Mouse (Mus musculus): ENCODE results near the gene Orc6. TPM values are rescaled to one million over a fixed set of nuclear protein-coding genes. Genes with fewer than 3 reads are reported as not detected.
A peak's percentile ranks its signal among the peaks of the same experiment; 100 is the strongest.

Gene Orc6
- polyA plus RNA-seq (2015; fragmentation: Nextera tagmentation; extraction: Ambion mirVana), result 108 and 112 TPM in 2 replicates

- peak; percentile 97 for DNase-seq (ENCODE audit: low spot score)
Measured at GRCm38 (mm10) chr8:85299434-85300077, at the start of gene Orc6, which contains the start of gene Vps35. TSS of gene Orc6 (plus strand) at chr8:85299632. TSS of gene Vps35 (minus strand) at chr8:85299802.

GRCm38 (mm10) chr8:85286846-85287245, 12.6 kb upstream of the Orc6 start:
- no peak for DNase-seq (ENCODE audit: low spot score)

GRCm38 (mm10) chr8:85298600-85299433, 615 bp upstream of the Orc6 start:
- peak; percentile 31 for DNase-seq (ENCODE audit: low spot score)

GRCm38 (mm10) chr8:85301941-85302340, 2.5 kb downstream of the Orc6 start:
- DNase-seq (ENCODE audit: low spot score), result no peak

- DNase-seq (ENCODE audit: low spot score), result no peak
Measured at GRCm38 (mm10) chr8:85302931-85303330, 3.5 kb downstream of the Orc6 start.

GRCm38 (mm10) chr8:85303531-85303930, 4.1 kb downstream of the Orc6 start:
- no peak for DNase-seq (ENCODE audit: low spot score)

GRCm38 (mm10) chr8:85308564-85308963, 9.1 kb downstream of the Orc6 start:
- no peak for DNase-seq (ENCODE audit: low spot score)

- peak; percentile 26 for DNase-seq (ENCODE audit: low spot score)
Measured at GRCm38 (mm10) chr8:85311743-85312142, 12.3 kb downstream of the Orc6 start.

GRCm38 (mm10) chr8:85313036-85313435, 13.6 kb downstream of the Orc6 start:
- DNase-seq (ENCODE audit: low spot score), result no peak

GRCm38 (mm10) chr8:85318534-85318933, 19.1 kb downstream of the Orc6 start:
- no peak for DNase-seq (ENCODE audit: low spot score)

- DNase-seq (ENCODE audit: low spot score), result no peak
Measured at GRCm38 (mm10) chr8:85321981-85322380, 22.5 kb downstream of the Orc6 start.

GRCm38 (mm10) chr8:85323084-85323483, 23.7 kb downstream of the Orc6 start:
- DNase-seq (ENCODE audit: low spot score), result no peak

- DNase-seq (ENCODE audit: low spot score), result no peak
Measured at GRCm38 (mm10) chr8:85327036-85327435, 27.6 kb downstream of the Orc6 start.

- no peak for DNase-seq (ENCODE audit: low spot score)
Measured at GRCm38 (mm10) chr8:85329506-85329905, 30.1 kb downstream of the Orc6 start.

- no peak for DNase-seq (ENCODE audit: low spot score)
Measured at GRCm38 (mm10) chr8:85335105-85335504, 35.7 kb downstream of the Orc6 start.

GRCm38 (mm10) chr8:85336211-85336933, 36.9 kb downstream of the Orc6 start:
- DNase-seq (ENCODE audit: low spot score), result no peak

GRCm38 (mm10) chr8:85337681-85338080, 38.2 kb downstream of the Orc6 start:
- DNase-seq (ENCODE audit: low spot score), result no peak

GRCm38 (mm10) chr8:85339871-85340573, 40.6 kb downstream of the Orc6 start:
- no peak for DNase-seq (ENCODE audit: low spot score)

GRCm38 (mm10) chr8:85353287-85353686, 53.9 kb downstream of the Orc6 start:
- no peak for DNase-seq (ENCODE audit: low spot score)

Data from thymus, postnatal 0 days (tissue).